Mouse (Mus musculus) thymus, postnatal 36 days (tissue): Measurements from ENCODE around the gene Rnf220.

Source experiments
- DNase-seq, 2 experiments: peaks; one replicate each; pipeline ENCODE4 v3.0.0; 2022; ENCODE audit warnings: mixed read lengths in 2 of 2

The Rnf220 gene

GRCm38 (mm10) chr4:117496482-117497165, at the start of gene Rnf220:
Gene Rnf220, minus strand, starts transcription at chr4:117497052.
- DNase-seq = peak; percentile 29 to 45

- DNase-seq = no peak
Measured at GRCm38 (mm10) chr4:117546616-117547015, 49.8 kb upstream of the Rnf220 start.

GRCm38 (mm10) chr4:117545448-117545847, 48.6 kb upstream of the Rnf220 start:
- no peak for DNase-seq

GRCm38 (mm10) chr4:117540571-117540970, 43.7 kb upstream of the Rnf220 start:
- no peak for DNase-seq

- DNase-seq = no peak
Measured at GRCm38 (mm10) chr4:117539329-117539980, 42.6 kb upstream of the Rnf220 start.

GRCm38 (mm10) chr4:117537002-117537401, 40.1 kb upstream of the Rnf220 start:
- no peak for DNase-seq

- no peak for DNase-seq
Measured at GRCm38 (mm10) chr4:117535496-117536200, 38.8 kb upstream of the Rnf220 start.

- DNase-seq = no peak
Measured at GRCm38 (mm10) chr4:117529843-117530242, 33.0 kb upstream of the Rnf220 start.

GRCm38 (mm10) chr4:117527952-117528351, 31.1 kb upstream of the Rnf220 start:
- DNase-seq = peak; percentile 63 to 65

- no peak for DNase-seq
Measured at GRCm38 (mm10) chr4:117527116-117527899, 30.5 kb upstream of the Rnf220 start.

- DNase-seq = no peak
Measured at GRCm38 (mm10) chr4:117525990-117526389, 29.1 kb upstream of the Rnf220 start.

- no peak for DNase-seq
Measured at GRCm38 (mm10) chr4:117521350-117521749, 24.5 kb upstream of the Rnf220 start.

GRCm38 (mm10) chr4:117518246-117518645, 21.4 kb upstream of the Rnf220 start:
- DNase-seq = no peak

GRCm38 (mm10) chr4:117499043-117499442, 2.2 kb upstream of the Rnf220 start:
- DNase-seq = no peak

- DNase-seq = no peak
Measured at GRCm38 (mm10) chr4:117495869-117496401, 917 bp downstream of the Rnf220 start.

GRCm38 (mm10) chr4:117494911-117495501, 1.8 kb downstream of the Rnf220 start:
- peak; percentile 27 to 33 for DNase-seq

- peak; percentile 55 to 65 for DNase-seq
Measured at GRCm38 (mm10) chr4:117493905-117494851, 2.7 kb downstream of the Rnf220 start.

- peak; percentile 30 to 40 for DNase-seq
Measured at GRCm38 (mm10) chr4:117493161-117493568, 3.7 kb downstream of the Rnf220 start.

GRCm38 (mm10) chr4:117491840-117492239, 5.0 kb downstream of the Rnf220 start:
- DNase-seq = no peak

GRCm38 (mm10) chr4:117489975-117490374, 6.9 kb downstream of the Rnf220 start:
- no peak for DNase-seq

- no peak for DNase-seq
Measured at GRCm38 (mm10) chr4:117489566-117489965, 7.3 kb downstream of the Rnf220 start.
